Mouse (Mus musculus): ENCODE data around the gene P4hb.

DNA sequence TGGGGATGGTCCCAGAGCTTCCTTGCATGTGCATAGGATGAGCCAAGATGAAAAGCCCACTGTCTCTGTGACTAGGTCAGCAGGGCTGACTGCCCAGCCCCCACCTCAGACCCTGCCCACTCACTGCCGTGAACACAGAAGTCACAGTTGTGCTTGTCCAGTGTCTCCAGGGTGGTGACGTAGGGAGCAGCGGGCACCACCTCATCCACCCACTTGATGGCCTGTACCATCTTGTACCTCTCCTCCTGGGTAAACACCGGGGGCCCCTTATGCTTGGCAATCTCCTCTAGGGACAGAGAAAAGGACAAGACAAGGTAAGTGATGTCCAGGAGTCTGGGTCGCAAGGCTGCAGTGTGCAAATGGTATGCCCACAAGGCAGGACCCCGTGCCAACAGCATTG lies 42.1 kb upstream of the P4hb start:
- TF ChIP-seq CTCF (IDR thresholded peaks at IDR 0.05; ENCODE audit: low read depth, low read length) (no peak), POLR2A (IDR thresholded peaks at IDR 0.05; ENCODE audit: insufficient read depth, low read length) (no peak), EP300 (IDR thresholded peaks at IDR 0.05; ENCODE audit: insufficient read depth, low read depth, low read length) (no peak)
